Mouse (Mus musculus): ENCODE measurements around the gene Ano5. TPM values are rescaled to one million over a fixed set of nuclear protein-coding genes. Genes with fewer than 3 reads are reported as not detected.

Gene Ano5
- total RNA-seq (2021): 10 to 100 TPM; 24.2 to 26.0 TPM
- long read RNA-seq, experiment 1, partial matches to known transcripts: 7 of 12 reads
- long read RNA-seq, experiment 1, other reads (novel, unspliced or antisense): 5 of 12 reads
- long read RNA-seq, experiment 2, full-length matches to known transcripts: 1 of 10 reads
- long read RNA-seq, experiment 2, partial matches to known transcripts: 3 of 10 reads
- long read RNA-seq, experiment 2, other reads (novel, unspliced or antisense): 6 of 10 reads

DNA sequence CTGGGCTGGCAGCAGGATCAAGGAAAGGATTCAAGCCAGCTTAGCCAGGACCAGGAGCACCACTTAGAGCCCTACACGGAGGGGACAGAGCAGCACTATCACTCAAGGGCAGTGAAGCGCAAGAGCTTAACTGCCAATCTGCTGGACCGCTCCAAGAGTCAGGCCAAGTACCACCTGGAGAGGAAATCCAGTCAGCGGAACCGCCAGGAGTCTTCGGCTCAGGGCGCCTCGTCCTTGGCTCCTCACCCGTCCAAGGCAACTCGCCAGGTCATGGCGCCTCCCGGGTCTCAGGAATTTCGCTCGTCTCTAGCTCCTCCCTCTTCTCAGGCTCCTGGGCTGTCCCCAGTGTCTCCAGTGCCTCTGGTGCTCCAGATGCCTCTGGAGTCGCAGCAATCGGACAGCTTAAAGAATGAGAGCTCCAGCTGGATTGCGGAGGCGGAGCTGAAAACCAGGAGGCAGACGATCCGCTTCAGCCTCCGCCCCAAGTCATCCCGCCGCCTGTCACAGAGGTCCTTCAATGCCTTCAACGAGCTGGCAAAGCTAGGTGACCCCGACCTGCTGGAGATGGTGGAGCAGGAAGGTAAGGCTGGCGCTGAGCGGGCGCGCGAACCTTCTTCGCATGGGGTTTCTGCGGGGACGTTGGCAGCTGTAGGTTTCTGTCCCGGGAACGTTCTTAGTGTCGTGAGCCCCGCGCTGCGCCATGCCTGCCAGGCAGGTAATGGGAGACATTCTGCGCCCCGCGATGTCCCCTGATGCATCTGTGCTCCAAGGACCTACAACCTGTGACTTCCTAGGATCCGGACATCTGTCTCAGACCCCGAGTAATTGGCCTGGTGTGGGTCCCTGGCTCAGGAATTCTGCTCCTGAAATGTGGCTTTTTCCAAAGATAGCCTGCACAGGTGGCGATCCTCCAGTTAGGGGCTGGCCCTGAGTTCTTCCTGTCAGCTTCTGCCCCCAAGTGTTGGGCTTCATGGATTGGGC lies at the start of gene Ano5:
Ano5 (plus strand) TSS at position 359 of the 981 bp plus-strand sequence.
- DNase-seq: peak; percentile 66

DNA sequence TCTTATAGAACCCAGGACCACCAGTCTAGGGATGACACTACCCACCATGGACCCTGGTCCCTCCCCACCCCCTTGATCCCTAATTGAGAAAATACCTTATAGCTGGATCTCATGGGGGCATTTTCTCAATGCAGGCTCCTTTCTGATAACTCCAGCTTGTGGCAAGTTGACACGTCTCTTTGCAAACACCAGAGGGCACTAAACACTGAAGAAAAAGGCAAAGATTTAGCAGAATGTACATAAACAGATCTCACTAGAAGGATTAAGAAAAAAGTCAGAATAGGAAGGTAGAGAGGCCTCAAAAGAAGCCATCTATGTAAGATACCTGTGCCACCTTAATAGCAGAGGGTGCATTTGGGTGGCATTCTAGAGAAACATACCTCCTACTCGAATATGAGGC lies 11.4 kb upstream of the Ano5 start:
- DNase-seq: no peak

DNA sequence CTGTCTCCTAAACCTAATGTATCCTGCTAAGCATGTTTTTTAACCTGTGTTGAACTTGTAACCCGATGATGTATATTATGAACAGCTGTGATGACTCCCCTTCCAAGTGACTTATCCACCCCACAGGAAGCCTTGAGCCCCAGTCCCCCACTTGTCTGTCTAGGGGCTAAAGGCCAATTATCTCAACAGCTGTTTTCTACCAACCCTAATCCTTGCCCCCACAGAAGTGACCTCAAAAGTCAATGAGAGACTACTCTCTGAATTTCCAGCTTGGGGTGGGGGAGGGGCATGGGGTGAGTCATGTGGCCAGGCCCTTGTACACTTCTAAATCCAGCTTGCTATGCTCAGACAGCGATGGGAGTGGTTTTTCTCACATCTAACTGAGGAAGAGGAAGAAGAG lies 6.9 kb upstream of the Ano5 start:
- DNase-seq: no peak

GRCm38 (mm10) chr7:51510147-51510546 lies 682 bp upstream of the Ano5 start:
- no peak for DNase-seq

DNA sequence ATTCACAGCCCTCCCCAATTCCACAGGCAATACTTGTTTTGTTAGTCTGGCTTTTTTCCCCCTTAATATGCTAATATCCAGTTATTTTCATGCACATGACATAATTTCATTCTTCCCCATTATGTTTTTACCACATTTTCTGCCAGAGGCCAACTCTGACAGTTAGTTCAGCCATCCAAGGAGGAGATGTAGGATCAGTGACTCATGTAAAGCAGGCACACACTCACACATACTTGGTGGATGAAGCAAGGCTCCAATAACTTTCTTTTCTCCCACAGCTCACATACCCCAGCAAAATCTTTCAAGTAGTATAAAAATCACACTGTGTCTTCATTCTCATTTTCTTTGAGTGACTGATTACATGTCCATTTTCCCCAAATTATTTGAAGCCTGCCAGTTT lies 28.5 kb downstream of the Ano5 start:
- DNase-seq: no peak

GRCm38 (mm10) chr7:51540736-51541135 lies 29.9 kb downstream of the Ano5 start:
- peak; percentile 32 for DNase-seq

- DNase-seq: no peak
Measured at GRCm38 (mm10) chr7:51600021-51600420, 89.2 kb downstream of the Ano5 start.

- no peak for DNase-seq
Measured at GRCm38 (mm10) chr7:51603741-51604140, 92.9 kb downstream of the Ano5 start.

DNA sequence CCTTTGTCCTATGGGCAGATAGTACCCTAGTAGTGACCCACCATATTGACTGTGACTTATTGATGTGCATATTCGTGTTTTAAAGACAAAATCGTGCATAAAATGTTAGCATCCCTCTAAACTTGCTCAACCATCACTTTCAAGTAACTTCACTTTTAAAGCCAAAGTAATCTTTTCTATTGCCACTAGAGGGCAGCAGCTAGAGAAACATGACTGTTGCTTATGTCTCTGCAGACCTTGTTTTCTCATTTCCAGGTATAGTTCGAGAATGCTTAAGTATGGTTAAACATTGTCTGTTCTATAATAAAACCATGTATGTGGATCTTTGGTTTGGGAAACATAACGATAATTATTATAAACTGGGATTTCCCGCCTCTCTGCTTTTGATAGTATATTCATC lies 103.6 kb downstream of the Ano5 start:
- no peak for DNase-seq

GRCm38 (mm10) chr7:51617941-51618340 lies 107.1 kb downstream of the Ano5 start:
- DNase-seq: no peak

DNA sequence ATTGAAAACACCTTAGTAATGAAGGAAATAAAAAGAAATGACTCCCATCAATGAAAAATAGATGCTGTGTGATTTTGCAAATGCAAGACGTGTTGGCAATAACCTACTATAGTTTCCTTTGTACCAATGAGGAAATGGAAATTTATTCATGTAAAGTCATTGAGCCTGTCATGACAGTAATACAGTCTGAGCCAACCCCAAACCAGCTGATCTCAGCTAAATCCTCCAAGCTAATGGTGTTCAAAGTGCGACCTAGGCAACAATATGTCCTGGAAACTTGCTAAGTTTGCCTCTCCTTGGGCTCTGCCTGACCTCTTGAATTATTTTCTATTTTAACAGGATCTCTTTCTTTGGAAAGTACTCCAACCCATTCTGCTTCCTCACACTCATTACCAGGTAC lies 107.6 kb downstream of the Ano5 start:
- no peak for DNase-seq

- no peak for DNase-seq
Measured at GRCm38 (mm10) chr7:51619977-51620376, 109.1 kb downstream of the Ano5 start.

- peak; percentile 68 for DNase-seq
Measured at GRCm38 (mm10) chr7:51621694-51622145, 110.9 kb downstream of the Ano5 start, which contains the start of gene Slc17a6. TSS of gene Slc17a6 (plus strand) at chr7:51622006.

- no peak for DNase-seq
Measured at GRCm38 (mm10) chr7:51622196-51622595, 111.4 kb downstream of the Ano5 start.

GRCm38 (mm10) chr7:51622666-51623065 lies 111.8 kb downstream of the Ano5 start:
- DNase-seq: no peak

DNA sequence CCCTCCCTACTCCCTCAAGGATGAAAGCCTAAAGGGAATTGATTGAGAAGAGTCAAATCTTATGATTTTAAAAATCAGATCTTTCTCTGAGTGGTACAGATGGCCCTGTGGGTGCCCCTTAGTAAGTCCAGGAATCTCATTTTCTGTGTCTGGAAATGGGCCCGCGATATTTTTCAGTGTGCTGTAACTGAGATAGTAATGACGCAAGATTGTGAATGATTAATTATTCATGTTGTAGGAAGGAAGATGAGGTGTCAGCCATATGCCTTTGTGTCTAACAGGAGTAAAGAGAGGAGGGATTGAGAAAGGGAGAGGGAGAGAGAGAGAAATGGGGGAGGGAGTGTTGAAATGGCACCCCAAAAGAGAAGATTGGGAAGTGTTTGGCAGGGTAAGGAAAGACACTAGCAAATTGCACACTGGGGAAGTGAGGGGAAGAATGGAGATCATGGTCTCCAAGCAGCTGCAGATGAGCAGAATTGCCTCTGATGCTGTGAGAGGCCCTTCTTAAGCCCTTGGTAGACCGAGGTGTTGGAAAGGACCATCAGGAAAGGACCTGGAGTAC lies 113.6 kb downstream of the Ano5 start:
- no peak for DNase-seq

- no peak for DNase-seq
Measured at GRCm38 (mm10) chr7:51625161-51625560, 114.3 kb downstream of the Ano5 start.

DNA sequence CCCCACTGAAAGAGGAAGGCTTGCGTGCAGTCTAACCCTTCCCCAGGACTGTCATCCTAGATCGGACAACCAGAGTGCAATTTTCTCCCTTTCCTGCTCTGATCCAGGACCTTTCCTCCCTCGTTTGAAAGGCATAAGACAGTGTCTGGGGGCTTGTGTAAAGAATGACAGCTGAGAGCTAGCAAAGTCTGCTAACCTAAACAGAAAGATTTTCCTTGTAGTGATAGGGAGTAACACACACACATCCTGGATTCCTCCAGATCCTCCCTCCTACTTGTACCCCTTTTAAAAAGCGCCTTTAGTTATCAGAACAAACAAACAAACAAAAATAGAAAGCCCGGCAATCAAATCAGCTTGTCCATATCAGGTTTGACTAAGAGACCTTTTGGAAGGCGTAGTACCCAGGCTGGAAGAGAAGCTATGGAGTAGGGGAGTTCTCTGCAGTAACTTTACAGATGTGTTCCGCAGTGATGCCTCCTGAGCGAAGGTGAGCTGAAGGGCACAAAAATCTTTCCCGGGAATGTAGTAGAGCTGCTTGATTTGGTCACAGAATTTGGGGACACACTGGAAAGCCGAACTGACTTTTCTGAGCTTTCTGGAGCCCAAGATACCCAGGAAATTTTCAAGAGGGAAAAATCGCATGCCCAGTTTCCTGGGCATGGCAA lies 114.9 kb downstream of the Ano5 start:
- no peak for DNase-seq

DNA sequence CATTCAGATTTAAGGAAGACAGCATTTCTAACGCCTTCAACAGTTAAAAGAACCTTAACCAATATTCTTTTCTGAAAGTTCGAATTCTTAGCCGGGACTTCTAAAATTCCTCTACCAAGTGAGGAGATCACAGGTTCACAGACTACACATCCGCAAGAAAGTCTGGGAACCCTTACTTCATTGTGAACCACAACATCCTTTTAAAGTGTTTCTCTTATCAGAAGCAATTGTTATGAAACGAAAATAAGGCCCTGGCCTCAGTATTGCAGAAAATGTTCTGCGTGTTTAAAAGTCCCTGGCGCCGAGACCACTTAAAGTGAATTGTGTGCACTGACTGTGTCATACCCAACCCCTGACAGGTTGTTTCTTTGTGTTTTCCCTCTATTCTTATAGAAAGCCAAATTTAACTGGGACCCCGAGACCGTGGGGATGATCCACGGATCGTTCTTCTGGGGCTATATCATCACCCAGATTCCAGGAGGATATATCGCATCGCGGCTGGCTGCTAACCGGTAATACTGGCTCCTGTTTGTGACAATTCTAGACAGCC lies 115.7 kb downstream of the Ano5 start:
- DNase-seq: no peak

DNA sequence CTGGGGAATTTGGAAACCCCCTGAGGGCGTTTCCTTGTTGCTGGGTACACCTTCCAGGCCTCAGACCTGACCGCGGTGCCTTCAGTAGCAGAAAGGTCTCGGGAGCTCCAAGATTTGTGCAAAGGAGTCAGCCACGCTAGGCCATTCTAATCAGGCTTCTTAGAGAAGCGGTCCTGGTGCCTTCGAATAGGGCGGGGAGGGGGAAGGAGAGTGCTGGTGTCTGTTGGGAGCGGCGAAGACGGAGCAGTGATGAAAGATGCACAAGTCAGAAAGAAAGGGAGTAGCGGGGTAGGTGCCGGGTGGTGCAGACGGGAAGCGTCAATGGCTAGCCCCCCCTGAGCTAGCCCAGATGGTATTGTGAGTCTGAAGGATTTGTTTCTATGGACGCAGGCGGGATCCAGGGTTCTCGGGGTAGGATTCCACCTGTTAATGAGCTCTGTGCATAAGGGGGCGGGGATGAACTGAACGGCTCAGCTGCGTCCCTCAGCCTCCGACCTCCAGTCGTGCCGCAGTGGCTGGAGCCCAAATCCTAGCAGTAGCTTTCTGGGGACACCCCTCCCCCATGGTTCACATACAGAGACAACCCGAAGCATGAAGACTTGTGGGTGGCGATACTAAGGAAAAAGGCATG lies 116.3 kb downstream of the Ano5 start:
- no peak for DNase-seq

DNA sequence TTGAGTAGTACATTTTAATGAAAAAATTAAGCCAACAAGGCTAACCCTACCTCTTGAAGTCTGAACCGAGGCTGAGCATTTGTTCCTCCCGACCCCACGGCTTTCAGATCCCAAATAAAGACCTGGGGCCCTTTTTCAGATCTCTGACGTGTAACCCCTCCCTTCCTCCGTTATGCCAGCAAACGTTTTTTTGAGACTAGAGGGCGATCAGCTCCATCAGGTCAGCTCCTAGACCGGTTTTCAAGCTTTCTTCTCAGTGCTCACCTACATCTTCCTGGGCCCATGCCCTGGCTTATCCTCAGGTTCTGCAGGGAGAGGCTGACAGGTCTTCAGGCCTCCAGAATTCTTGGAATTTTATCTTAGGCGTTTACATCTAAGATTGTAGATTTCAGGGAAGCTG lies 116.8 kb downstream of the Ano5 start:
- no peak for DNase-seq

- no peak for DNase-seq
Measured at GRCm38 (mm10) chr7:51628349-51628748, 117.5 kb downstream of the Ano5 start.
